Mouse (Mus musculus) MEL (cell line): ENCODE measurements around the gene Fam90a1b. TPM values are rescaled to one million over a fixed set of nuclear protein-coding genes. Genes with fewer than 3 reads are reported as not detected.
A peak's percentile ranks its signal among the peaks of the same experiment; 100 is the strongest.

Experiments
- DNase-seq: peaks from one replicate; pipeline ENCODE4 v3.0.0; 2011; ENCODE audit warnings: low read depth, low spot score
- H3K27ac ChIP-seq: 2 replicates; pipeline ENCODE4 v1.5.1; 2012; ENCODE audit warnings: low read depth, mild to moderate bottlenecking, control low read depth, low read length, moderate library complexity; ENCODE audit not compliant: control insufficient read depth
- H3K27me3 ChIP-seq, 2 experiments: fragments of 150-350 bp in 1 of 2; sonication (generic) in 1 of 2; 2 replicates each; pipeline ENCODE4 v1.6.1; 2012; ENCODE audit warnings: low read length in 2 of 2, mild to moderate bottlenecking in 2 of 2, improper control_type of control experiment in 1 of 2, moderate library complexity in 1 of 2; ENCODE audit not compliant: insufficient read depth in 2 of 2, control insufficient read depth in 1 of 2
- H3K36me3 ChIP-seq, 2 experiments: 2 replicates each; pipeline ENCODE4 v1.6.1; 2012 to 2014; ENCODE audit warnings: low read length in 2 of 2, improper control_type of control experiment in 1 of 2, inconsistent platforms in 1 of 2, mild to moderate bottlenecking in 1 of 2; ENCODE audit not compliant: insufficient read depth in 2 of 2, control insufficient read depth in 1 of 2
- H3K4me1 ChIP-seq, 2 experiments: fragments of 150-350 bp in 1 of 2; sonication (generic) in 1 of 2; 2 replicates each; pipeline ENCODE4 v1.6.1; 2012; ENCODE audit warnings: low read length in 2 of 2, improper control_type of control experiment in 1 of 2, mild to moderate bottlenecking in 1 of 2; ENCODE audit not compliant: insufficient read depth in 2 of 2, control insufficient read depth in 1 of 2
- H3K4me3 ChIP-seq, 2 experiments: fragments of 150-350 bp in 1 of 2; sonication (generic) in 1 of 2; 2 replicates each; pipeline ENCODE4 v1.5.1; 2012; ENCODE audit warnings: low read depth in 2 of 2, low read length in 2 of 2, mild to moderate bottlenecking in 2 of 2, moderate library complexity in 2 of 2, control low read depth in 1 of 2, improper control_type of control experiment in 1 of 2; ENCODE audit not compliant: control insufficient read depth in 1 of 2, insufficient read depth in 1 of 2
- H3K79me2 ChIP-seq: 2 replicates; pipeline ENCODE4 v1.6.1; 2012; ENCODE audit warnings: mild to moderate bottlenecking, low read length, moderate library complexity; ENCODE audit not compliant: control insufficient read depth, poor library complexity, insufficient read depth
- H3K9ac ChIP-seq: 2 replicates; pipeline ENCODE4 v1.6.1; 2012; ENCODE audit warnings: low read depth, mild to moderate bottlenecking, control low read depth, low read length, moderate library complexity; ENCODE audit not compliant: control insufficient read depth, poor library complexity, severe bottlenecking
- H3K9me3 ChIP-seq: fragments of 150-350 bp; sonication (generic); replicated peaks from 2 replicates; pipeline ENCODE4 v1.6.1; 2012; ENCODE audit warnings: mild to moderate bottlenecking, low read length, improper control_type of control experiment, moderate library complexity; ENCODE audit not compliant: insufficient read depth
- ELF1 ChIP-seq: IDR thresholded peaks from 2 replicates; pipeline ENCODE4 v1.6.1; 2014; ENCODE audit warnings: low read depth, mild to moderate bottlenecking, inconsistent platforms, low read length, improper control_type of control experiment, moderate library complexity
- ETS1 ChIP-seq: IDR thresholded peaks from 2 replicates; pipeline ENCODE4 v1.6.1; 2012; ENCODE audit warnings: low read depth, mild to moderate bottlenecking, inconsistent platforms, low read length, improper control_type of control experiment, moderate library complexity
- GABPA ChIP-seq: IDR thresholded peaks from 2 replicates; pipeline ENCODE4 v1.6.1; 2012; ENCODE audit warnings: low read depth, mild to moderate bottlenecking, inconsistent platforms, low read length, improper control_type of control experiment, moderate library complexity
- GATA1 ChIP-seq: IDR thresholded peaks from 2 replicates; pipeline ENCODE4 v1.6.1; 2011; ENCODE audit warnings: low read depth, low read length, improper control_type of control experiment
- HCFC1 ChIP-seq: IDR thresholded peaks from 2 replicates; pipeline ENCODE4 v1.6.1; 2012; ENCODE audit warnings: low read depth, mild to moderate bottlenecking, inconsistent platforms, low read length, improper control_type of control experiment, moderate library complexity
- KAT2A ChIP-seq: conservative IDR thresholded peaks from 2 replicates; pipeline ENCODE4 v1.6.1; 2012; ENCODE audit warnings: low read depth, low read length, improper control_type of control experiment, inconsistent platforms
- MAFK ChIP-seq: IDR thresholded peaks from 2 replicates; pipeline ENCODE4 v1.6.1; 2011; ENCODE audit warnings: low read depth, mild to moderate bottlenecking, low read length, improper control_type of control experiment, borderline replicate concordance
- MAX ChIP-seq: IDR thresholded peaks from 2 replicates; pipeline ENCODE4 v1.6.1; 2011; ENCODE audit warnings: low read length, improper control_type of control experiment
- MAZ ChIP-seq: IDR thresholded peaks from 2 replicates; pipeline ENCODE4 v1.6.1; 2012; ENCODE audit warnings: low read depth, mild to moderate bottlenecking, inconsistent platforms, low read length, improper control_type of control experiment
- MYB ChIP-seq: IDR thresholded peaks from 2 replicates; pipeline ENCODE4 v1.6.1; 2011; ENCODE audit warnings: mild to moderate bottlenecking, low read depth, low read length, improper control_type of control experiment
- MYC ChIP-seq: IDR thresholded peaks from 2 replicates; pipeline ENCODE4 v1.6.1; 2011; ENCODE audit warnings: low read depth, mild to moderate bottlenecking, low read length, improper control_type of control experiment, moderate library complexity
- NELFE ChIP-seq: IDR thresholded peaks from 2 replicates; pipeline ENCODE4 v1.6.1; 2011; ENCODE audit warnings: low read depth, low read length, improper control_type of control experiment
- NRF1 ChIP-seq: IDR thresholded peaks from 2 replicates; pipeline ENCODE4 v1.6.1; 2014; ENCODE audit warnings: low read depth, mild to moderate bottlenecking, inconsistent platforms, low read length, improper control_type of control experiment, moderate library complexity; ENCODE audit not compliant: poor library complexity, insufficient read depth, severe bottlenecking
- POLR2A ChIP-seq, 2 experiments: IDR thresholded peaks; 2 replicates each; pipeline ENCODE4 v1.6.1; 2011 to 2012; ENCODE audit warnings: low read length in 2 of 2, mild to moderate bottlenecking in 2 of 2, control low read depth in 1 of 2, improper control_type of control experiment in 1 of 2, low read depth in 1 of 2, moderate library complexity in 1 of 2; ENCODE audit not compliant: control insufficient read depth in 1 of 2, insufficient read depth in 1 of 2, poor library complexity in 1 of 2
- SIN3A ChIP-seq: IDR thresholded peaks from 2 replicates; pipeline ENCODE4 v1.6.1; 2012; ENCODE audit warnings: low read length, improper control_type of control experiment, inconsistent platforms
- USF1 ChIP-seq: IDR thresholded peaks from 2 replicates; pipeline ENCODE4 v1.6.1; 2014; ENCODE audit warnings: low read depth, mild to moderate bottlenecking, inconsistent platforms, low read length, improper control_type of control experiment, moderate library complexity
- USF2 ChIP-seq, 2 experiments: IDR thresholded peaks; 2 replicates each; pipeline ENCODE4 v1.6.1; 2011 to 2012; ENCODE audit warnings: improper control_type of control experiment in 2 of 2, low read length in 2 of 2, borderline replicate concordance in 1 of 2, inconsistent platforms in 1 of 2, low read depth in 1 of 2, mild to moderate bottlenecking in 1 of 2; ENCODE audit not compliant: insufficient read depth in 1 of 2
- ZKSCAN1 ChIP-seq: IDR thresholded peaks from 2 replicates; pipeline ENCODE4 v1.6.1; 2012; ENCODE audit warnings: low read depth, mild to moderate bottlenecking, inconsistent platforms, low read length, improper control_type of control experiment, moderate library complexity
- ZMIZ1 ChIP-seq: IDR thresholded peaks from 2 replicates; pipeline ENCODE4 v1.6.1; 2012; ENCODE audit warnings: low read depth, mild to moderate bottlenecking, inconsistent platforms, low read length, improper control_type of control experiment, moderate library complexity
- ZNF384 ChIP-seq: IDR thresholded peaks from 2 replicates; pipeline ENCODE4 v1.6.1; 2012; ENCODE audit warnings: low read depth, mild to moderate bottlenecking, inconsistent platforms, low read length, improper control_type of control experiment
- polyA plus RNA-seq, 2 experiments: library from polyadenylated mRNA; stranded (reverse) in 1 of 2; unstranded in 1 of 2; fragments of >175 nt in 1 of 2; fragments of >200 nt in 1 of 2; gene quantifications; 2 replicates each; pipeline versions ENCODE4 v1.2.1 to v1.2.4; 2012; ENCODE audit warnings: low replicate concordance in 2 of 2, low read depth in 1 of 2; ENCODE audit not compliant: insufficient read length in 2 of 2, insufficient read depth in 1 of 2, missing spikeins in 1 of 2
- total RNA-seq: library from RNA; depleted of rRNA; stranded (reverse); fragments of 300-350 nt; gene quantifications from 2 replicates; pipeline ENCODE4 v1.2.3, GENCODE M21; 2012

The Fam90a1b gene
- total and polyA plus RNA-seq, 3 experiments = not detected

DNA sequence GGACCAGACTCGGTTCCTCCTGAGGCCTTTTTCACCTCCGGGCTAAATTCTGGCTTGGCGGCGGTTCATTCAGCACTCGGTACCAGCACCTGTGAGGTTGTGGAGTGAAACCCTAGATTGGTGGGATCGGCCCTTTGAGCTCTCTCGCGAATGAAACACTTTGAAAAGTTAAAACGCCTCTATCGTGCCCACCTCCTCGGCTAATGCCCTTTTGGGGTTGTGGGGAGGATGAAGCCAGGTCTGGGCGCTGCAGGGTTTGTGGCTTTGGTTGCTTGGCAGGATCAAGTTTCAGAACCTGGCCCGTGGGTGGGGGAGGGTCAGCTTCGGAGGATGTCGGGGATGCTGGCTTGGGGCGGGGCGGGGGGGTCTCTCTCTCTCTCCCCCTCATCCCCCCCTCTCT is 671 bp upstream of the Fam90a1b start:
- Histone ChIP-seq H3K9me3 (no peaks in the 10 kb centered on the region), H3K36me3 (peaks cover 0 to 3% of the 10 kb centered on the region in 2 experiments; a peak in 2 of 4 replicates), H3K27me3 (no peaks in the 10 kb centered on the region; a peak in 2 of 4 replicates), H3K4me1 (no peaks in the 10 kb centered on the region), H3K27ac (peak overlapping the region; percentile 37), H3K9ac (peak overlapping the region; percentile 85), H3K79me2 (peaks cover 2% of the 10 kb centered on the region; the same call in 1 of the 2 replicates), H3K4me3 (peak overlapping the region; percentile 62 to 90)
- DNase-seq = no peak
- TF ChIP-seq SIN3A = peak; percentile 7; the same call in 1 of the 2 replicates
- no peak for TF ChIP-seq GABPA

DNA sequence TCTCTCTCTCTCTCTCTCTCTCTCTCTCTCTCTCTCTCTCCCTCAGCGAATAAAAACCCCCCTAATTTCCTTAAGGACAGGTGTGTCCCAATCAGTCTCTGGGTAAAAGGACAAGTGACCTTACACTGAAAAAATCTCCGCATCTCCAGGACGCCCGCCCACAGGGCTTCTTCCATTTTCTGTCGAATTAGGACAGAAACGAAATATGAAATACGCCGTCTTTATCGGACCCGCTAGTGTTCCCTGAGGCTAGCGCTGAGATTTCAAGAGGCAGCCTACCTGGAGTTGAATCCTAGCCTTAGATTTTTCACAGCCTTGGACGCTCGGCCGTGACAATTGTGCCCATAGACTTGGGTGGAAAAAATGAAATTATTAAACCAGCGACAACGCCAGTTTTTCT is 548 bp downstream of the Fam90a1b start:
- Histone ChIP-seq H3K79me2 (peaks cover 2% of the 10 kb centered on the region; the same call in 1 of the 2 replicates), H3K36me3 (peaks cover 0 to 3% of the 10 kb centered on the region in 2 experiments; a peak in 2 of 4 replicates), H3K4me3 (no peak overlapping the region; a peak in 1 of 4 replicates), H3K27ac (no peak overlapping the region), H3K9me3 (no peaks in the 10 kb centered on the region), H3K9ac (no peak overlapping the region), H3K27me3 (no peaks in the 10 kb centered on the region; a peak in 2 of 4 replicates), H3K4me1 (no peaks in the 10 kb centered on the region)
- no peak for DNase-seq
- TF ChIP-seq HCFC1 (no peak), ELF1 (no peak), ZMIZ1 (no peak), MAFK (no peak), NELFE (no peak), GABPA (no peak), MAZ (no peak)

DNA sequence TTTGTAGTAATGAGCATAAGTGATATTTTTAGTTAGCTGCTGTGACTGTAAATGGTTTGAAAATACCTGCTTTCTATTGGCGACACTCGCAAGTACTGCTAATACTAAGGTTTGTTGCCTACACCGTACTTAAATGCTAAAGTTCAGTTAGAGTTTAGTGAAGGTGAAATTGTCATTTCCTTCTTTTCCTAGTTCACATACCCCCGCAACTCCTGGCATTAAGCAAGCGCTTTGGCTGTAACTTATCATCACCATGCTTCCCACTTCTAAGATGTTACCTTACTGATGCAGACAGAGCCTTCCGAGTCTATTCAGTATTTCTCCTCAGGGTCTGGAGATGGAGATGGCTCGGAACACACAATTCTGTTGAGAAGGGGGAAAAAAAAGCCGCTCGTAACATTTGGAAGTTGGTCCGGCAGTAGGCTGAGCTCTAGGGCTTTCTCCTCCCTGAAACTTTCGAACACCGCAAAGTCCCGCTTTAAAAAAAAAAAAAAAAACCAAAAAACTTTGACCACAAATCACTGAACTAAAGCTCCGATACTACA is 1.1 kb downstream of the Fam90a1b start:
- no peak overlapping the region for H3K27ac ChIP-seq
- no peak overlapping the region for H3K9ac ChIP-seq
- peaks cover 2% of the 10 kb centered on the region; the same call in 1 of the 2 replicates for H3K79me2 ChIP-seq
- TF ChIP-seq MAX (no peak), NRF1 (no peak), MYC (no peak), USF1 (no peak), ETS1 (no peak), ZNF384 (no peak), ZKSCAN1 (no peak), MAZ (no peak), KAT2A (no peak), USF2 (IDR thresholded peaks at IDR 0.05; ENCODE audit: borderline replicate concordance in 1 of 2, insufficient read depth in 1 of 2, low read depth in 1 of 2, low read length in 2 of 2) (no peak), POLR2A (IDR thresholded peaks at IDR 0.05; ENCODE audit: control insufficient read depth in 1 of 2, insufficient read depth in 1 of 2, low read depth in 1 of 2, low read length in 2 of 2, poor library complexity in 1 of 2) (no peak), MYB (no peak), GATA1 (no peak)
- H3K9me3 ChIP-seq = no peaks in the 10 kb centered on the region
- H3K4me3 ChIP-seq = no peak overlapping the region
- no peak for DNase-seq
- peaks cover 0 to 3% of the 10 kb centered on the region in 2 experiments; a peak in 2 of 4 replicates for H3K36me3 ChIP-seq
- no peaks in the 10 kb centered on the region; a peak in 2 of 4 replicates for H3K27me3 ChIP-seq
- no peaks in the 10 kb centered on the region for H3K4me1 ChIP-seq
